Mouse (Mus musculus) hindbrain, embryonic 13.5 days (tissue): Measurements from ENCODE around the gene Stra6l. TPM values are rescaled to one million over a fixed set of nuclear protein-coding genes. Genes with fewer than 3 reads are reported as not detected.

Source experiments
- ATAC-seq: fragments of 200-750 bp; cut with Nextera tagmentation; 2 replicates; pipeline ENCODE4 v1.8.0; 2017; ENCODE audit warnings: moderate TSS enrichment; ENCODE audit not compliant: low FRiP score
- H3K27ac ChIP-seq: fragments of 300-500 bp; sonication (generic); 2 replicates; pipeline ENCODE4 v1.5.1; 2015; ENCODE audit warnings: inconsistent platforms, mild to moderate bottlenecking, moderate library complexity
- H3K27me3 ChIP-seq: fragments of 300-500 bp; sonication (generic); 2 replicates; pipeline ENCODE4 v1.6.1; 2015; ENCODE audit warnings: mild to moderate bottlenecking, inconsistent platforms
- H3K36me3 ChIP-seq: fragments of 300-500 bp; sonication (generic); 2 replicates; pipeline ENCODE4 v1.6.1; 2015; ENCODE audit warnings: mild to moderate bottlenecking, inconsistent platforms
- H3K4me1 ChIP-seq: fragments of 300-500 bp; sonication (generic); replicated peaks from 2 replicates; pipeline ENCODE4 v1.6.1; 2015; ENCODE audit warnings: inconsistent platforms
- H3K4me2 ChIP-seq: fragments of 300-500 bp; sonication (generic); 2 replicates; pipeline ENCODE4 v1.6.1; 2015; ENCODE audit warnings: inconsistent platforms, mild to moderate bottlenecking, moderate library complexity
- H3K4me3 ChIP-seq: fragments of 300-500 bp; sonication (generic); 2 replicates; pipeline ENCODE4 v1.5.1; 2015; ENCODE audit warnings: mild to moderate bottlenecking, inconsistent platforms
- H3K9ac ChIP-seq: fragments of 300-500 bp; sonication (generic); 2 replicates; pipeline ENCODE4 v1.6.1; 2015; ENCODE audit warnings: mild to moderate bottlenecking, inconsistent platforms
- H3K9me3 ChIP-seq: fragments of 300-500 bp; sonication (generic); 2 replicates; pipeline ENCODE4 v1.6.1; 2016; ENCODE audit warnings: inconsistent platforms
- WGBS: fragments of 180-500 bp; shearing (Covaris S2); methylation state at CpG from one replicate; pipeline ENCODE4 v1.1.7; 2015; 5-methylcytosine and 5-hydroxymethylcytosine counted together
- polyA plus RNA-seq: library from polyadenylated mRNA; unstranded; fragments of >200 nt; fragmentation: Nextera tagmentation; extraction: Ambion mirVana; gene quantifications from 2 replicates; pipeline ENCODE4 v1.2.1, GENCODE M21; 2015

The Stra6l gene
- polyA plus RNA-seq, 1 experiment from 2014 or later: 0.92 TPM

GRCm38 (mm10) chr4:45822781-45823575, 25.5 kb upstream of the Stra6l start:
- WGBS: 14% methylated on average over 11 of the region's 11 CpGs

GRCm38 (mm10) chr4:45824049-45824760, 24.3 kb upstream of the Stra6l start:
- H3K4me1 ChIP-seq: peaks cover 85% of the 10 kb centered on the region
- WGBS: 4% methylated on average over 10 of the region's 10 CpGs

More at GRCm38 (mm10) chr4:45822781-45823575, 25.5 kb upstream of the Stra6l start:
- peak overlapping the region; percentile 63 for H3K4me2 ChIP-seq
- H3K27ac ChIP-seq: peak overlapping the region; percentile 97
- H3K9me3 ChIP-seq: no peaks in the 10 kb centered on the region
- peaks cover 29% of the 10 kb centered on the region for H3K27me3 ChIP-seq
- peak overlapping the region; percentile 87 for H3K9ac ChIP-seq
- 0 out of 2 replicates have a peak, but pooled peaks cover 3% of the 10 kb centered on the region for H3K36me3 ChIP-seq
- peaks cover 90% of the 10 kb centered on the region for H3K4me1 ChIP-seq
- peak overlapping the region; percentile 59 for H3K4me3 ChIP-seq
- no peak for ATAC-seq

GRCm38 (mm10) chr4:45824761-45825556, 23.5 kb upstream of the Stra6l start:
- peaks cover 33% of the 10 kb centered on the region for H3K27me3 ChIP-seq
- H3K9ac ChIP-seq: peak overlapping the region; percentile 87
- ATAC-seq: no peak
- H3K4me3 ChIP-seq: peak overlapping the region; percentile 59
- H3K4me1 ChIP-seq: peaks cover 85% of the 10 kb centered on the region
- WGBS: 25% methylated on average over 14 of the region's 14 CpGs
- no peaks in the 10 kb centered on the region for H3K9me3 ChIP-seq
- 0 out of 2 replicates have a peak, but pooled peaks cover 3% of the 10 kb centered on the region for H3K36me3 ChIP-seq
- peak overlapping the region; percentile 97 for H3K27ac ChIP-seq
- H3K4me2 ChIP-seq: peak overlapping the region; percentile 63

More at GRCm38 (mm10) chr4:45824049-45824760, 24.3 kb upstream of the Stra6l start:
- Histone ChIP-seq H3K27ac (peak overlapping the region; percentile 97), H3K9ac (peak overlapping the region; percentile 87), H3K9me3 (no peaks in the 10 kb centered on the region), H3K27me3 (peaks cover 33% of the 10 kb centered on the region), H3K4me2 (peak overlapping the region; percentile 63), H3K36me3 (0 out of 2 replicates have a peak, but pooled peaks cover 3% of the 10 kb centered on the region), H3K4me3 (peak overlapping the region; percentile 59)
- ATAC-seq: peak; percentile 36

- Histone ChIP-seq H3K9me3 (no peaks in the 10 kb centered on the region), H3K36me3 (no peaks in the 10 kb centered on the region), H3K9ac (peak within 1 kb of the TSS; percentile 87), H3K27me3 (peaks cover 33% of the 10 kb centered on the region), H3K4me3 (peak within 1 kb of the TSS; percentile 59), H3K27ac (peak within 1 kb of the TSS; percentile 97), H3K4me2 (peak within 1 kb of the TSS; percentile 63), H3K4me1 (peaks cover 85% of the 10 kb centered on the region)
- ATAC-seq: no peak
- WGBS: under 1% methylated on average over 91 of the region's 91 CpGs
These were observed 22.0 kb upstream of the Stra6l start, which contains the start of gene Igfbpl1 for GRCm38 (mm10) chr4:45826275-45827040. Gene Igfbpl1, minus strand, starts transcription at chr4:45826923.

- no peaks in the 10 kb centered on the region for H3K36me3 ChIP-seq
- peak overlapping the region; percentile 23 for H3K4me2 ChIP-seq
- H3K4me1 ChIP-seq: peaks cover 63% of the 10 kb centered on the region
- H3K4me3 ChIP-seq: no peak overlapping the region
- H3K27me3 ChIP-seq: peaks cover 31% of the 10 kb centered on the region
- H3K9ac ChIP-seq: peak overlapping the region; percentile 56
- peak overlapping the region; percentile 94 for H3K27ac ChIP-seq
- peak; percentile 25; the same call in 1 of the 2 replicates for ATAC-seq
- no peaks in the 10 kb centered on the region for H3K9me3 ChIP-seq
- WGBS: 20% methylated on average over 13 of the region's 13 CpGs
These were observed 18.3 kb upstream of the Stra6l start for GRCm38 (mm10) chr4:45829907-45830759.

GRCm38 (mm10) chr4:45831996-45832395, 16.5 kb upstream of the Stra6l start:
- Histone ChIP-seq H3K4me1 (peaks cover 47% of the 10 kb centered on the region), H3K9me3 (no peaks in the 10 kb centered on the region)
- 67% methylated on average over 7 of the region's 7 CpGs for WGBS

GRCm38 (mm10) chr4:45833461-45833860, 15.0 kb upstream of the Stra6l start:
- no peaks in the 10 kb centered on the region for H3K9me3 ChIP-seq
- H3K36me3 ChIP-seq: no peaks in the 10 kb centered on the region
- H3K27ac ChIP-seq: no peak overlapping the region
- 0 out of 2 replicates have a peak, but pooled peaks cover 3% of the 10 kb centered on the region for H3K27me3 ChIP-seq
- no peak overlapping the region for H3K4me3 ChIP-seq
- 35% methylated on average over 5 of the region's 5 CpGs for WGBS
- H3K9ac ChIP-seq: no peak overlapping the region
- no peak overlapping the region for H3K4me2 ChIP-seq
- ATAC-seq: no peak
- peaks cover 41% of the 10 kb centered on the region for H3K4me1 ChIP-seq

More at GRCm38 (mm10) chr4:45831996-45832395, 16.5 kb upstream of the Stra6l start:
- Histone ChIP-seq H3K27ac (peak overlapping the region; percentile 94; the same call in 1 of the 2 replicates), H3K4me2 (no peak overlapping the region), H3K4me3 (no peak overlapping the region), H3K36me3 (no peaks in the 10 kb centered on the region), H3K27me3 (peaks cover 14% of the 10 kb centered on the region), H3K9ac (no peak overlapping the region)
- no peak for ATAC-seq

- 43% methylated on average over 14 of the region's 14 CpGs for WGBS
- Histone ChIP-seq H3K27ac (no peak overlapping the region), H3K9ac (no peak overlapping the region), H3K36me3 (no peaks in the 10 kb centered on the region), H3K4me3 (no peak overlapping the region), H3K9me3 (no peaks in the 10 kb centered on the region), H3K4me1 (0 out of 2 replicates have a peak, but pooled peaks cover 6% of the 10 kb centered on the region), H3K27me3 (0 out of 2 replicates have a peak, but pooled peaks cover 4% of the 10 kb centered on the region), H3K4me2 (no peak overlapping the region)
- ATAC-seq: no peak
These were observed 4.1 kb upstream of the Stra6l start for GRCm38 (mm10) chr4:45844355-45844754.

GRCm38 (mm10) chr4:45846263-45846662, 2.2 kb upstream of the Stra6l start:
- Histone ChIP-seq H3K36me3 (no peaks in the 10 kb centered on the region), H3K9me3 (no peaks in the 10 kb centered on the region), H3K27ac (no peak overlapping the region), H3K4me3 (no peak overlapping the region), H3K9ac (no peak overlapping the region), H3K4me2 (no peak overlapping the region), H3K27me3 (0 out of 2 replicates have a peak, but pooled peaks cover 4% of the 10 kb centered on the region), H3K4me1 (0 out of 2 replicates have a peak, but pooled peaks cover 9% of the 10 kb centered on the region)
- no peak for ATAC-seq
- WGBS: 89% methylated on average over 2 of the region's 2 CpGs

- Histone ChIP-seq H3K4me1 (0 out of 2 replicates have a peak, but pooled peaks cover 15% of the 10 kb centered on the region), H3K9me3 (no peaks in the 10 kb centered on the region), H3K4me2 (no peak overlapping the region), H3K9ac (no peak overlapping the region), H3K27me3 (0 out of 2 replicates have a peak, but pooled peaks cover 10% of the 10 kb centered on the region), H3K27ac (no peak overlapping the region), H3K4me3 (no peak overlapping the region), H3K36me3 (no peaks in the 10 kb centered on the region)
- 40% methylated on average over 10 of the region's 10 CpGs for WGBS
- no peak for ATAC-seq
These were observed 327 bp downstream of the Stra6l start for GRCm38 (mm10) chr4:45848825-45849156.
